Mouse (Mus musculus) forebrain, embryonic 14.5 days (tissue): ENCODE measurements around the gene Arhgap32. TPM values are rescaled to one million over a fixed set of nuclear protein-coding genes. Genes with fewer than 3 reads are reported as not detected.

Experiments
- ATAC-seq: fragments of 200-750 bp; cut with Nextera tagmentation; 2 replicates; pipeline ENCODE4 v1.8.0; 2017; ENCODE audit warnings: mild to moderate bottlenecking, moderate library complexity
- DNase-seq: peaks from one replicate; pipeline ENCODE4 v3.0.0-alpha.2; 2015; ENCODE audit warnings: low spot score
- H3K27ac ChIP-seq: fragments of 300-500 bp; sonication (generic); 2 replicates; pipeline ENCODE4 v1.5.1; 2014; ENCODE audit warnings: low read depth, mild to moderate bottlenecking, control low read depth, low read length, moderate library complexity
- H3K27me3 ChIP-seq: fragments of 300-500 bp; sonication (generic); replicated peaks from 2 replicates; pipeline ENCODE4 v1.6.1; 2014; ENCODE audit warnings: low read length, control low read depth, mixed read lengths; ENCODE audit not compliant: control insufficient read depth, insufficient read depth
- H3K36me3 ChIP-seq: fragments of 300-500 bp; sonication (generic); 2 replicates; pipeline ENCODE4 v1.6.1; 2014; ENCODE audit warnings: low read length, control low read depth; ENCODE audit not compliant: control insufficient read depth, insufficient read depth
- H3K4me1 ChIP-seq: fragments of 300-500 bp; sonication (generic); 2 replicates; pipeline ENCODE4 v1.6.1; 2014; ENCODE audit warnings: antibody characterized with exemption, low read length, control low read depth; ENCODE audit not compliant: control insufficient read depth, insufficient read depth
- H3K4me2 ChIP-seq: fragments of 300-500 bp; sonication (generic); 2 replicates; pipeline ENCODE4 v1.6.1; 2014; ENCODE audit warnings: mild to moderate bottlenecking, control low read depth, low read length
- H3K4me3 ChIP-seq: fragments of 300-500 bp; sonication (generic); 2 replicates; pipeline ENCODE4 v1.5.1; 2014; ENCODE audit warnings: low read depth, low read length, control low read depth
- H3K9ac ChIP-seq: fragments of 300-500 bp; sonication (generic); 2 replicates; pipeline ENCODE4 v1.6.1; 2014; ENCODE audit warnings: mild to moderate bottlenecking, low read length, control low read depth, moderate library complexity
- H3K9me3 ChIP-seq: fragments of 300-500 bp; sonication (generic); replicated peaks from 2 replicates; pipeline ENCODE4 v1.6.1; 2016; ENCODE audit warnings: low read length, control low read depth, mixed read lengths; ENCODE audit not compliant: control insufficient read depth
- WGBS: fragments of 180-500 bp; shearing (Covaris S2); extraction: QIAGEN DNeasy Blood & Tissue Kit; methylation state at CpG from one replicate; pipeline ENCODE4 v1.1.7; 2014; 5-methylcytosine and 5-hydroxymethylcytosine counted together
- polyA plus RNA-seq: library from polyadenylated mRNA; unstranded; fragments of >200 nt; fragmentation: Nextera tagmentation; extraction: Ambion mirVana; gene quantifications from 2 replicates; pipeline ENCODE4 v1.2.1, GENCODE M21; 2014

Gene Arhgap32
- polyA plus RNA-seq, 1 experiment from 2014 or later = 10.0 TPM

- Histone ChIP-seq H3K27ac (no peak overlapping the region), H3K4me2 (no peak overlapping the region), H3K27me3 (no peaks in the 10 kb centered on the region), H3K9ac (no peak overlapping the region), H3K9me3 (no peaks in the 10 kb centered on the region), H3K4me1 (no peaks in the 10 kb centered on the region), H3K36me3 (no peaks in the 10 kb centered on the region), H3K4me3 (no peak overlapping the region)
- 74% methylated on average over 12 of the region's 12 CpGs for WGBS
- peak; percentile 27 for DNase-seq
- no peak for ATAC-seq
These were observed 30.5 kb downstream of the Arhgap32 start for GRCm38 (mm10) chr9:32146257-32146996.

GRCm38 (mm10) chr9:32149241-32149640, 33.3 kb downstream of the Arhgap32 start:
- H3K4me3 ChIP-seq = no peak overlapping the region
- ATAC-seq (no peak), DNase-seq (no peak)
- H3K4me1 ChIP-seq = no peaks in the 10 kb centered on the region
- H3K4me2 ChIP-seq = no peak overlapping the region
- no peaks in the 10 kb centered on the region for H3K27me3 ChIP-seq
- H3K9ac ChIP-seq = no peak overlapping the region
- no peaks in the 10 kb centered on the region for H3K9me3 ChIP-seq
- H3K36me3 ChIP-seq = peaks cover 5% of the 10 kb centered on the region; the same call in 1 of the 2 replicates
- WGBS = 84% methylated on average over 3 of the region's 3 CpGs
- no peak overlapping the region for H3K27ac ChIP-seq

- Histone ChIP-seq H3K4me2 (no peak overlapping the region), H3K27me3 (no peaks in the 10 kb centered on the region), H3K9me3 (no peaks in the 10 kb centered on the region), H3K27ac (no peak overlapping the region), H3K36me3 (peaks cover 5% of the 10 kb centered on the region; the same call in 1 of the 2 replicates), H3K4me3 (no peak overlapping the region), H3K4me1 (no peaks in the 10 kb centered on the region), H3K9ac (no peak overlapping the region)
- ATAC-seq (no peak), DNase-seq (no peak)
- 88% methylated on average over 11 of the region's 11 CpGs for whole genome bisulfite sequencing
These were observed 34.1 kb downstream of the Arhgap32 start for GRCm38 (mm10) chr9:32149836-32150642.

- Histone ChIP-seq H3K36me3 (peaks cover 5% of the 10 kb centered on the region; the same call in 1 of the 2 replicates), H3K27me3 (no peaks in the 10 kb centered on the region), H3K4me2 (no peak overlapping the region), H3K4me3 (no peak overlapping the region), H3K27ac (no peak overlapping the region), H3K9ac (no peak overlapping the region), H3K9me3 (no peaks in the 10 kb centered on the region), H3K4me1 (no peaks in the 10 kb centered on the region)
- no peak for DNase-seq
- 85% methylated on average over 3 of the region's 3 CpGs for WGBS
- ATAC-seq = no peak
These were observed 38.9 kb downstream of the Arhgap32 start for GRCm38 (mm10) chr9:32154727-32155371.

GRCm38 (mm10) chr9:32156706-32157105, 40.8 kb downstream of the Arhgap32 start:
- H3K9me3 ChIP-seq = no peaks in the 10 kb centered on the region
- peaks cover 5% of the 10 kb centered on the region; the same call in 1 of the 2 replicates for H3K36me3 ChIP-seq
- no peak overlapping the region for H3K27ac ChIP-seq
- WGBS = 86% methylated on average over 4 of the region's 4 CpGs
- H3K27me3 ChIP-seq = no peaks in the 10 kb centered on the region
- ATAC-seq (no peak), DNase-seq (no peak)
- no peak overlapping the region for H3K4me2 ChIP-seq
- no peak overlapping the region for H3K9ac ChIP-seq
- H3K4me1 ChIP-seq = no peaks in the 10 kb centered on the region
- no peak overlapping the region for H3K4me3 ChIP-seq

GRCm38 (mm10) chr9:32157201-32157600, 41.3 kb downstream of the Arhgap32 start:
- peaks cover 5% of the 10 kb centered on the region; the same call in 1 of the 2 replicates for H3K36me3 ChIP-seq

GRCm38 (mm10) chr9:32158837-32159543, 43.1 kb downstream of the Arhgap32 start:
- Histone ChIP-seq H3K9me3 (no peaks in the 10 kb centered on the region), H3K27me3 (no peaks in the 10 kb centered on the region), H3K4me3 (no peak overlapping the region), H3K4me1 (no peaks in the 10 kb centered on the region), H3K36me3 (no peaks in the 10 kb centered on the region; the same call in 1 of the 2 replicates), H3K4me2 (no peak overlapping the region), H3K9ac (no peak overlapping the region), H3K27ac (no peak overlapping the region)
- peak; percentile 85 for ATAC-seq
- DNase-seq = peak; percentile 69
- 18% methylated on average over 3 of the region's 3 CpGs for WGBS

More at GRCm38 (mm10) chr9:32157201-32157600, 41.3 kb downstream of the Arhgap32 start:
- 74% methylated on average over 3 of the region's 3 CpGs for whole genome bisulfite sequencing
- ATAC-seq (no peak), DNase-seq (no peak)
- H3K27me3 ChIP-seq = no peaks in the 10 kb centered on the region
- H3K9ac ChIP-seq = no peak overlapping the region
- no peaks in the 10 kb centered on the region for H3K4me1 ChIP-seq
- no peak overlapping the region for H3K4me2 ChIP-seq
- H3K4me3 ChIP-seq = no peak overlapping the region
- no peak overlapping the region for H3K27ac ChIP-seq
- H3K9me3 ChIP-seq = no peaks in the 10 kb centered on the region

- no peak for ATAC-seq
- WGBS = 73% methylated on average over 3 of the region's 3 CpGs
- H3K9me3 ChIP-seq = no peaks in the 10 kb centered on the region
These were observed 43.8 kb downstream of the Arhgap32 start for GRCm38 (mm10) chr9:32159724-32160123.

More at GRCm38 (mm10) chr9:32159724-32160123, 43.8 kb downstream of the Arhgap32 start:
- H3K27ac ChIP-seq = no peak overlapping the region
- H3K27me3 ChIP-seq = no peaks in the 10 kb centered on the region
- no peak overlapping the region for H3K4me3 ChIP-seq
- no peaks in the 10 kb centered on the region for H3K4me1 ChIP-seq
- H3K4me2 ChIP-seq = no peak overlapping the region
- no peak overlapping the region for H3K9ac ChIP-seq
- no peaks in the 10 kb centered on the region for H3K36me3 ChIP-seq
- DNase-seq = no peak
